In the genomic region with DNA sequence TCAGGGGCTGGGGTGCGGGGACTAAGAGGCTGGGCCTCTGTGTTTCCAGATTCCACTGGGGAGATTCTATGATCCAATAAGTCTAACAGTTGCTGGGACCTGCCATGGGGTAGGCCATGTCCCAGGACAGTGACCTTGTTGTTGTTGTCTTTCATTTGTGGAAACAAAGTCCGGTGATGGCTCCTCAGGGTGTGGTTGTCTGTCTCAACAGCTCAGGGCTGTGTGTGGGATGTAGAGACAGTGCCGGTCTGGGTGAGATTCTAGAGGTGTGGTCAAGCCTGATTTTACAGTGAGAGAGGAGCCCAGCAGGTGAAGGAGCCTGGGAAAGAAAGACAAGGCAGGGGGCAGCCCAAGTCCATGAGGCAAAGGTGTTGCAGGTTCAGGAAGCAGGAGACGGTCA, we compare ENCODE assay signal across 24 mouse cellular contexts.
DNase-seq lines count a peak whose midpoint lies in the region; ATAC-seq and TF ChIP-seq lines count a peak whose summit lies in the region.
"Had no signal": no experiment of that assay in that cellular context is flagged by ENCODE, and none has a peak within 500 bp of the region (broad histone marks: within the 10 kb centered on the region; RNA-seq: fewer than 3 reads in every experiment).

No protein-coding gene starts in this region.

- TF ChIP-seq CTCF in E14TG2a.4 (conservative IDR thresholded peaks at IDR 0.05; ENCODE audit: low read length): no peak
- no peak for TF ChIP-seq CTCF in thymus, adult 2 months (IDR thresholded peaks at IDR 0.05; ENCODE audit: borderline replicate concordance, control insufficient read depth, extremely low read depth, insufficient read depth, low read length, poor library complexity)

- no peak overlapping the region for H3K27ac ChIP-seq in limb, embryonic 13.5 days
- H3K27ac ChIP-seq in thymus, adult 2 months (ENCODE audit: control insufficient read depth, insufficient read depth, low read length): no peak overlapping the region
- H3K27ac ChIP-seq: forebrain, embryonic 10.5 days; forebrain, embryonic 13.5 days; heart, embryonic 15.5 days; hindbrain, embryonic 12.5 days; hindbrain, embryonic 15.5 days had no signal

- H3K27me3 ChIP-seq in E14TG2a.4 (ENCODE audit: insufficient read depth, low read length): peaks cover 10% of the 10 kb centered on the region
- no peaks in the 10 kb centered on the region for H3K27me3 ChIP-seq in limb, embryonic 13.5 days
- H3K27me3 ChIP-seq in thymus, adult 2 months (ENCODE audit: control insufficient read depth, insufficient read depth, low read length): no peaks in the 10 kb centered on the region
- H3K27me3 ChIP-seq: forebrain, embryonic 13.5 days; heart, embryonic 15.5 days had no signal

- 0 out of 2 replicates have a peak, but pooled peaks have one; percentile 21 for ATAC-seq in limb, embryonic 13.5 days (ENCODE audit: low FRiP score, low read depth)
- ATAC-seq: forebrain, embryonic 13.5 days; forebrain, embryonic 16.5 days; intestine, postnatal 0 days had no signal

- 0 out of 2 replicates have a peak overlapping the region, but pooled peaks have one; percentile 1 for H3K4me3 ChIP-seq in E14TG2a.4 (replicated peaks; ENCODE audit: low read length)
- no peak overlapping the region for H3K4me3 ChIP-seq in limb, embryonic 13.5 days
- H3K4me3 ChIP-seq in thymus, adult 2 months (ENCODE audit: control insufficient read depth, insufficient read depth, low read length): no peak overlapping the region
- H3K4me3 ChIP-seq: forebrain, embryonic 10.5 days; forebrain, embryonic 13.5 days; heart, embryonic 12.5 days; heart, embryonic 15.5 days; hindbrain, embryonic 12.5 days; hindbrain, embryonic 15.5 days had no signal

- 82% methylated on average over 4 of the region's 4 CpGs for WGBS in limb, embryonic 13.5 days
- WGBS in thymus, adult 2 months: 98% methylated on average over 4 of the region's 4 CpGs

- 0 out of 2 replicates have a peak overlapping the region, but pooled peaks have one; percentile 25 for H3K9ac ChIP-seq in limb, embryonic 13.5 days
- H3K9ac ChIP-seq: forebrain, embryonic 13.5 days; heart, embryonic 12.5 days; heart, embryonic 15.5 days; hindbrain, embryonic 12.5 days; hindbrain, embryonic 15.5 days had no signal

- no peak for TF ChIP-seq POLR2A in thymus, adult 2 months (IDR thresholded peaks at IDR 0.05; ENCODE audit: control insufficient read depth, extremely low read depth, insufficient read depth, low read length, poor library complexity)

- H3K4me1 ChIP-seq in E14TG2a.4 (replicated peaks; ENCODE audit: low read depth, low read length): peaks cover 77% of the 10 kb centered on the region
- peaks cover 19% of the 10 kb centered on the region for H3K4me1 ChIP-seq in limb, embryonic 13.5 days
- peaks cover 16% of the 10 kb centered on the region for H3K4me1 ChIP-seq in thymus, adult 2 months (replicated peaks; ENCODE audit: control insufficient read depth, insufficient read depth, low read length)

- H3K36me3 ChIP-seq in E14TG2a.4 (ENCODE audit: insufficient read depth, low read length): no peaks in the 10 kb centered on the region
- no peaks in the 10 kb centered on the region for H3K36me3 ChIP-seq in limb, embryonic 13.5 days
- H3K36me3 ChIP-seq in thymus, adult 2 months (ENCODE audit: control insufficient read depth, insufficient read depth, low read length): no peaks in the 10 kb centered on the region
- H3K36me3 ChIP-seq: forebrain, embryonic 10.5 days; heart, embryonic 12.5 days; heart, embryonic 15.5 days; hindbrain, embryonic 12.5 days; hindbrain, embryonic 15.5 days had no signal

- DNase-seq in ES-CJ7 (ENCODE audit: low read depth, low spot score): peak; percentile 84
- DNase-seq in ZHBTc4 (ENCODE audit: low read depth, low spot score): peak; percentile 80
- no peak for DNase-seq in thymus, adult 2 months
- no peak for DNase-seq in frontal cortex, postnatal 14 days (ENCODE audit: low spot score in 2 of 2)
- no peak for DNase-seq in right cerebral cortex, postnatal 10 days (ENCODE audit: low spot score in 2 of 2)
- DNase-seq: adrenal gland, adult 2 months; adrenal gland, postnatal 25 days; B cell, adult 2 months; cerebellum, adult 11-12 months; cerebellum, adult 8-10 months; cerebellum, postnatal 36 days; embryo, embryonic 11 days; heart, adult 18-20 months; heart, postnatal 36 days had no signal

- H3K9me3 ChIP-seq in E14TG2a.4 (ENCODE audit: low read length): no peaks in the 10 kb centered on the region
- no peaks in the 10 kb centered on the region for H3K9me3 ChIP-seq in limb, embryonic 13.5 days
- H3K9me3 ChIP-seq: forebrain, embryonic 10.5 days; forebrain, embryonic 13.5 days; heart, embryonic 12.5 days; heart, embryonic 15.5 days; hindbrain, embryonic 12.5 days; hindbrain, embryonic 15.5 days had no signal

- no peak overlapping the region for H3K4me2 ChIP-seq in limb, embryonic 13.5 days (replicated peaks)
- H3K4me2 ChIP-seq: forebrain, embryonic 13.5 days; heart, embryonic 12.5 days; heart, embryonic 15.5 days; hindbrain, embryonic 12.5 days; hindbrain, embryonic 15.5 days had no signal

Comparison
In these comparisons a context has a peak if more than half of its experiments do, and no peak if none do; other contexts are left out.
1. DNase-seq: peak in ES-CJ7 (single experiment) and ZHBTc4 (single experiment); none in thymus, adult 2 months (single experiment), frontal cortex, postnatal 14 days (0 of 2) and right cerebral cortex, postnatal 10 days (0 of 2).